Mouse (Mus musculus) heart, postnatal 0 days (tissue): ENCODE data around the gene Hoxa1. TPM values are rescaled to one million over a fixed set of nuclear protein-coding genes. Genes with fewer than 3 reads are reported as not detected.

Source experiments
- ATAC-seq: fragments of 200-750 bp; cut with Nextera tagmentation; 2 replicates; pipeline ENCODE4 v1.8.0; 2017; ENCODE audit warnings: low read depth, moderate number of reproducible peaks, moderate library complexity; ENCODE audit not compliant: insufficient read depth
- DNase-seq: peaks from one replicate; pipeline ENCODE4 v3.0.0-alpha.2; 2016; ENCODE audit warnings: low spot score
- H3K27ac ChIP-seq: fragments of 300-500 bp; sonication (generic); 2 replicates; pipeline ENCODE4 v1.5.1; 2014; ENCODE audit warnings: low read depth, mild to moderate bottlenecking
- H3K27me3 ChIP-seq: fragments of 300-500 bp; sonication (generic); 2 replicates; pipeline ENCODE4 v1.6.1; 2014; ENCODE audit warnings: low read length, mixed read lengths; ENCODE audit not compliant: control insufficient read depth, insufficient read depth
- H3K36me3 ChIP-seq: fragments of 300-500 bp; sonication (generic); replicated peaks from 2 replicates; pipeline ENCODE4 v1.6.1; 2014; ENCODE audit warnings: low read length, mixed read lengths; ENCODE audit not compliant: control insufficient read depth, insufficient read depth
- H3K4me1 ChIP-seq: fragments of 300-500 bp; sonication (generic); 2 replicates; pipeline ENCODE4 v1.6.1; 2014; ENCODE audit warnings: antibody characterized with exemption; ENCODE audit not compliant: control insufficient read depth, insufficient read depth
- H3K4me2 ChIP-seq: fragments of 300-500 bp; sonication (generic); 2 replicates; pipeline ENCODE4 v1.6.1; 2014; ENCODE audit warnings: low read depth, mild to moderate bottlenecking, low read length, moderate library complexity
- H3K4me3 ChIP-seq: fragments of 300-500 bp; sonication (generic); 2 replicates; pipeline ENCODE4 v1.5.1; 2014; ENCODE audit warnings: low read depth, low read length
- H3K9ac ChIP-seq: fragments of 300-500 bp; sonication (generic); replicated peaks from 2 replicates; pipeline ENCODE4 v1.6.1; 2014; ENCODE audit warnings: low read depth, low read length, mixed read lengths
- H3K9me3 ChIP-seq: fragments of 300-500 bp; sonication (generic); replicated peaks from 2 replicates; pipeline ENCODE4 v1.6.1; 2016; ENCODE audit warnings: low read length; ENCODE audit not compliant: control insufficient read depth
- CTCF ChIP-seq: IDR thresholded peaks from 2 replicates; pipeline ENCODE4 v1.5.1; 2016; ENCODE audit warnings: antibody characterized with exemption, control low read depth, low read depth
- EP300 ChIP-seq: IDR thresholded peaks from 2 replicates; pipeline ENCODE4 v1.6.1; 2016; ENCODE audit warnings: antibody characterized with exemption, low read depth
- WGBS: fragments of 180-500 bp; shearing (Covaris S2); extraction: QIAGEN DNeasy Blood & Tissue Kit; methylation state at CpG from one replicate; pipeline ENCODE4 v1.1.7; 2014; 5-methylcytosine and 5-hydroxymethylcytosine counted together
- polyA plus RNA-seq: library from polyadenylated mRNA; unstranded; fragments of >200 nt; fragmentation: Nextera tagmentation; extraction: Ambion mirVana; gene quantifications from 2 replicates; pipeline ENCODE4 v1.2.1, GENCODE M21; 2015
- total RNA-seq: library from RNA; depleted of rRNA; stranded (reverse); fragments of >200 nt; gene quantifications from 2 replicates; pipeline ENCODE4 v1.2.3, GENCODE M21; 2014; ENCODE audit warnings: low replicate concordance

Gene Hoxa1
- total and polyA plus RNA-seq, 2 experiments from 2014 or later: 0.08 TPM; not detected in 1

DNA sequence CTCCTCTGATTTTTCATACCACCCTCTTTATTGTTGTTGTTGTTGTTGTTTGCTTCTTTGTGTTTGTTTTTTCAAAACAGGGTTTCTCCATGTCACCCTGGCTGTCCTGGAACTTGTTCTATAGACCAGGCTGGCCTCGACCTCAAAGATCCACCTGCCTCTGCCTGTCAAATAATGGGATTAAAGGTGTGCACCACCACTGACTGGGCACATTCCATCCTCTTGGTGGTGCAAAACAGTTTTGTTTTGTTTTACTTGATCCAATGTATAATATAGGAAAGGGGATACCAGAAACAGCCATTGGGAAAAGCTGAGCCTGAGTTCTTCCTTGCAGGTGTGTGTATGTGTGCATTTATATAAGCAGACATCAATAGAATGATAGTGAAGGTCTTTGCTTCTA lies 28.4 kb upstream of the Hoxa1 start:
- WGBS: 24% methylated on average over 1 of the region's 1 CpGs
- Histone ChIP-seq H3K36me3 (no peaks in the 10 kb centered on the region), H3K27me3 (peaks cover 100% of the 10 kb centered on the region), H3K27ac (no peak overlapping the region), H3K4me1 (no peaks in the 10 kb centered on the region), H3K9me3 (no peaks in the 10 kb centered on the region), H3K9ac (no peak overlapping the region), H3K4me2 (no peak overlapping the region), H3K4me3 (no peak overlapping the region)
- TF ChIP-seq EP300 (no peak), CTCF (no peak)
- DNase-seq (no peak), ATAC-seq (no peak)

DNA sequence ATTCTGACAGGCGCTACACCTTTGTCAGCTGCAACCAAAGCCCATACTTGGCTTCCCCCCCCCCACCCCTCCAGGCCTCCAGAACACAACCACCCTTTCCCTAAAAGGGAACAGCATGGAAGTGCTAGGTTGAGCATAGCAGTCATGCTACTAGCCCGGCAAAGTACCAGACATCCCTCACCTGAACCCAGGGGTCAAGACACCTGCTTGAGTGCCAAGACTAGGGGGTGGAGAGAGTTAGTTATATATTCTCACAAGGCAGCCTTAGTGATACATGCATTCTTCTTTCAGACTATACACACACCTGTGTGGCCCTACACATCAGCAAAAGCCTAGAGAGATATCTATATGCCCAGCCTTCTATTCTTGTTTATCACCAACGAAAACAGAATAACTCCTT lies 27.7 kb upstream of the Hoxa1 start:
- H3K4me2 ChIP-seq: no peak overlapping the region
- ATAC-seq: no peak
- H3K9me3 ChIP-seq: no peaks in the 10 kb centered on the region
- H3K36me3 ChIP-seq: no peaks in the 10 kb centered on the region
- TF ChIP-seq CTCF (no peak), EP300 (no peak)
- 19% methylated on average over 3 of the region's 3 CpGs for WGBS
- no peak overlapping the region for H3K27ac ChIP-seq
- H3K27me3 ChIP-seq: peaks cover 100% of the 10 kb centered on the region
- no peak overlapping the region for H3K4me3 ChIP-seq
- DNase-seq: no peak
- no peak overlapping the region for H3K9ac ChIP-seq
- no peaks in the 10 kb centered on the region for H3K4me1 ChIP-seq

DNA sequence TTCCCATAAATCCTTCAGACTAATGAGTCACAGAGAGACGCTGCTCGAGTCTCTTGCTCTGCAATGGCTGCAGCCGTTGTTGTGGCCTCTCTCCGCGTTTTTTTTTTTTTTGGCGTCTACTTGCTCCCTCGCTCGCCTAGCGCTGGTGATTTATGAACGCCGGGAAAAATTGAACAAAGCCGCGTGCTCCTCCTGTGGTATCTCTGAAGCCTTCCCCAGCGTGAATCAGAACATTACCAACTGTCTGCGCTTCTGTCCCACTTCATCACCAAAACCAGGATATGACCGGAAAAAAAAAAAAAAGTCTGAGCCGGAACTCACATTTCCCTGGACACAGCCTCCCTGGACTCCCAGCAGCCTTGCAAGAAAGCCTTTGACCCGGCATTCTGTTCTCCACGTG lies 27.1 kb upstream of the Hoxa1 start:
- H3K27me3 ChIP-seq: peaks cover 100% of the 10 kb centered on the region
- H3K9me3 ChIP-seq: no peaks in the 10 kb centered on the region
- no peak overlapping the region for H3K4me2 ChIP-seq
- H3K27ac ChIP-seq: no peak overlapping the region
- H3K4me3 ChIP-seq: no peak overlapping the region
- no peak for TF ChIP-seq CTCF
- TF ChIP-seq EP300: no peak
- ATAC-seq (no peak), DNase-seq (no peak)
- no peak overlapping the region for H3K9ac ChIP-seq
- WGBS: 6% methylated on average over 19 of the region's 19 CpGs
- H3K4me1 ChIP-seq: no peaks in the 10 kb centered on the region
- no peaks in the 10 kb centered on the region for H3K36me3 ChIP-seq

DNA sequence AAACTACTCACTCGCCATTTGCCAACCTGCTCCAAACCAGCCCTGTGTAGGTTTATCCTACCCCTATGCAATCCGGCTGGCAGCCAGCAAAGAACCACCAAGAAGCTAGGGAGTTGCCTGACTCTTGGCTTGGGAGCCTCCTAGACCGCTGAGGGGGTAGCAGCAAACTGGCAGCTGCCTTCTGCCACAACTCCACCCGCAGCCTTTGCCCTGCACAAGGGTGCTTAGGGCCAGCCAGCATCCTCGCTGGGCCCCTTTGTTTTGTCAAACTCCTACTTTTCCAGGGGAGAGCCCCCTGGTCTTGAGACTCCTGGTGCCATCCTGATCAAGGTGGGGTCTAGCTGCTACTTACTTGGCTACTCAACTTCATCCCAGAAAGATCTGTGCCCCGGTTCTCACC lies 26.6 kb upstream of the Hoxa1 start:
- ATAC-seq (no peak), DNase-seq (no peak)
- TF ChIP-seq CTCF (no peak), EP300 (no peak)
- H3K4me2 ChIP-seq: no peak overlapping the region
- H3K4me1 ChIP-seq: no peaks in the 10 kb centered on the region
- no peak overlapping the region for H3K9ac ChIP-seq
- no peak overlapping the region for H3K27ac ChIP-seq
- H3K27me3 ChIP-seq: peaks cover 100% of the 10 kb centered on the region
- 6% methylated on average over 6 of the region's 6 CpGs for WGBS
- no peaks in the 10 kb centered on the region for H3K36me3 ChIP-seq
- H3K4me3 ChIP-seq: no peak overlapping the region
- no peaks in the 10 kb centered on the region for H3K9me3 ChIP-seq

DNA sequence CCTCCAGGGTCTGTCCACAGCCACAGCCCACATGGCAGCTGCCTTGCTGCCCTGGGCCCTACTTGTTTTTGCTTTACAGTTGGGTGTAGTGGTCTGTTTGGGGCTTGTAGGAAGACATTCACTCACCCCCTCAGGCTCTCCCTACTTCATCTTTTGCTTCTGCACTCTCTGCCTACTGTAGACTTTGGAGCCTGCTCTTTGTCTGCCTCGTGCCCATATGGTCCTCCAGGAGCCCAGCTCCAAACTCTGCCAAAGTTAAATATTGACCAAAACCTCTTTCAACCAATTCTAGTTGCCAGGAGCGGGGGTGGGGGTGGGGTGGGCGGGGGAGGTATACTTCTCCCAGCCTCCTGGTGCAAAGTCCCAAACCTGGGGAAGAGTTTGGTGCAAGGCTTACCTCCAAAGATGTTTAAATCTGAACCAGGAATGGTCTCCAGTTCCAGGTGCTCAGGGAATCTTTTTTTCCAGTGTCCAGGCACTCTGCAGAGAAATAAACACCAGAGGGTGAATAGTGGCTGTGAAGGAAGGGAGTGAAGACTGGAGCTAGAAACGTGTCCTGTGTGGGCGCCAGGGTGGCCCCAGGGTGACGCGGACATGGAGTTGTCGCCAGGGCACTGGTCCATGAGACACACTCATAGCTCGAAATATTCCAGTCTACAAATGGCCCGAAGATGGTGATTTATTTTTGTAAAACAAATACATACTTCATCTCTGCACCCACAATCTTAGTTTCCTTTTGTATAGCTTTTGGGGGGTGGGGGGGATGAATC lies 25.4 kb upstream of the Hoxa1 start:
- Histone ChIP-seq H3K9ac (no peak overlapping the region), H3K4me2 (no peak overlapping the region), H3K4me3 (no peak overlapping the region), H3K27ac (no peak overlapping the region), H3K4me1 (no peaks in the 10 kb centered on the region), H3K27me3 (peaks cover 100% of the 10 kb centered on the region), H3K9me3 (no peaks in the 10 kb centered on the region), H3K36me3 (no peaks in the 10 kb centered on the region)
- TF ChIP-seq EP300: no peak
- no peak for TF ChIP-seq CTCF
- 18% methylated on average over 10 of the region's 10 CpGs for WGBS
- ATAC-seq (no peak), DNase-seq (no peak)

DNA sequence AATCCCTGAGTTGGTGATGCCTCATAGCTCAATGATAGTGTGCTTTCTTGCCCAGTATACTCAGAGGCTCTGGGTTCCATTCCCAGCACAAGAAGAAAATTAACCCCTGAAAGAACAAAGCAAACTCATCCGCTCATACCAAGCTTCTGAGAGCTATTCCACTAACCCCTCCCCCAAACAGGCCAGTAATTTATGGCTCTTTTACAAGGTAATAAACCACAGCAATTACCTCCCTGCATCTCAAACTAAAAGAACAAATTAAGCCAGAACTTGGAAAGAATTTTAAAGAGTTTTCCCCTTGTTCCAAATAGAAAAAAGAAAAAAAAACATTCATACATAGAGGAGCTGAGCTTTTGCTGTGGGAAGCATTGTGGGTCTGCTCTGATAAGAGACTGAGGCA lies 24.7 kb upstream of the Hoxa1 start:
- DNase-seq (no peak), ATAC-seq (no peak)
- Histone ChIP-seq H3K4me3 (no peak overlapping the region), H3K27me3 (peaks cover 100% of the 10 kb centered on the region), H3K36me3 (no peaks in the 10 kb centered on the region), H3K27ac (no peak overlapping the region), H3K4me2 (no peak overlapping the region), H3K9me3 (no peaks in the 10 kb centered on the region), H3K9ac (no peak overlapping the region), H3K4me1 (no peaks in the 10 kb centered on the region)
- no peak for TF ChIP-seq CTCF
- no peak for TF ChIP-seq EP300
- WGBS: 19% methylated on average over 1 of the region's 1 CpGs
